Mouse (Mus musculus) spleen, adult 2 months (tissue): ENCODE data around the gene Cep131.

Experiments
- CTCF ChIP-seq: fragments of 200-500 bp; IDR thresholded peaks from 2 replicates; pipeline ENCODE4 v1.5.1; 2011; ENCODE audit warnings: mild to moderate bottlenecking, inconsistent platforms; ENCODE audit not compliant: insufficient read depth, insufficient read length, insufficient replicate concordance; ENCODE audit errors: extremely low read depth
- POLR2A ChIP-seq: fragments of 200-500 bp; IDR thresholded peaks from 2 replicates; pipeline ENCODE4 v1.6.1; 2011; ENCODE audit warnings: low read depth, low read length, inconsistent platforms

- no peak for TF ChIP-seq CTCF
- no peak for TF ChIP-seq POLR2A
These were observed 13.5 kb downstream of the Cep131 start for GRCm38 (mm10) chr11:120072986-120073647.
